Mouse (Mus musculus) E14TG2a.4 (cell line): ENCODE measurements at regions not wholly inside any gene's neighbourhood (a gene's known extent, or its start where the extent isn't known, plus 50 kb on each side); places are given as distances from the start of the nearest gene placed in this dataset.
"Not testable (repeated sequence)": the region's sequence is repeated elsewhere in the genome, so short reads cannot be mapped to it uniquely, and the experiment has no call there.

Experiments
- CTCF ChIP-seq: conservative IDR thresholded peaks from 2 replicates; pipeline ENCODE4 v1.5.1; 2014; ENCODE audit warnings: low read length
- NANOG ChIP-seq: IDR thresholded peaks from 2 replicates; pipeline ENCODE4 v1.6.1; 2014; ENCODE audit warnings: borderline replicate concordance, low read length, mixed read lengths
- POU5F1 ChIP-seq: IDR thresholded peaks from 2 replicates; pipeline ENCODE4 v1.6.1; 2014; ENCODE audit warnings: low read length, borderline replicate concordance

DNA sequence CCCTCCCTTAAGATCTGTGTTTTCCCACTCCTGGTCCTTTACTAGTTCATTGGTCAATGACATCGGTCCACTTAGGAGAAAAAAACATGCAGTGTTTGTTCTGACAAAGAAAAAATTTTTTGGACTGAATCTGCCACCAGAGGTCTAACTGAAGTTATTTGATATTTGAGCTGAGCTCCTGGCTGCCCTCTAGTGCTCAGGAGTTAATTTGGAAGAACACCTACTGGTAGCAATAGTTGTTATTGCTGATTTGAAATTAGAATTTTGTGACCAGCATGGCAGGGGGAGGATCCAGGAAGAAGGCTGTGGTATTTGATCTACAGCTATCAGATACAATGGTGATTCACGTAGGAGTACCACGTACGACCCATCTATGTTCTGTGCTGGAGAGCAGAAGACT, 777.7 kb upstream of the Olfr1507 start:
- TF ChIP-seq CTCF, NANOG, POU5F1: not testable (repeated sequence)
